ENCODE assay signal across 8 mouse cellular contexts in the genomic region with DNA sequence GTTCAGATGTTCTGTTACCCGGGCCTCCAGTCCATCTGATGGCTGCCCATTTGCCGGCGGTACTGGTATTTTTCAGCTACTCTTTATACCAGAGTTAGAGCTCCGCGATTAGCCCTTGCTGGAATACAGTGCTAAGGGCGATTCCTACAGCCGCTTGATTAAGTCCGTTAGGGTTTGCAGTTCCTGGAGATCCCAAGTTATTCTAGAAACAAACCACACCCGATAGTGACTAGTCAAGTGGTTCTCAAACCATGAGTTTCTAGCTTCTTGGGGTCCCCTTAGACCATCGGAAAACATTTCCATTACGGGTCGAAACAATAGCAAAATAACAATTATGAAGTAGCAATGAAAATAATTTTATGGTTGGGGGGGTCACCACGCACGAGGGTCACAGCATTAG. TPM values are rescaled to one million over a fixed set of nuclear protein-coding genes. Genes with fewer than 3 reads are reported as not detected.
A peak's percentile ranks its signal among the peaks of the same experiment; 100 is the strongest.
DNase-seq lines count a peak whose midpoint lies in the region; ATAC-seq and TF ChIP-seq lines count a peak whose summit lies in the region.

No protein-coding gene starts in this region.

- no peaks in the 10 kb centered on the region for H3K36me3 ChIP-seq in lung, embryonic 14.5 days (ENCODE audit: insufficient read depth)
- H3K36me3 ChIP-seq in embryonic facial prominence, embryonic 13.5 days = no peaks in the 10 kb centered on the region
- no peaks in the 10 kb centered on the region for H3K36me3 ChIP-seq in intestine, embryonic 15.5 days
- no peaks in the 10 kb centered on the region for H3K36me3 ChIP-seq in neural tube, embryonic 13.5 days

- TF ChIP-seq CTCF in lung, embryonic 14.5 days (IDR thresholded peaks at IDR 0.05; ENCODE audit: low read depth) = no peak

- 0 out of 2 replicates have a peak, but pooled peaks cover 4% of the 10 kb centered on the region for H3K4me1 ChIP-seq in lung, embryonic 14.5 days (ENCODE audit: insufficient read depth)
- 0 out of 2 replicates have a peak, but pooled peaks cover 13% of the 10 kb centered on the region for H3K4me1 ChIP-seq in embryonic facial prominence, embryonic 13.5 days
- H3K4me1 ChIP-seq in intestine, embryonic 15.5 days (replicated peaks) = no peaks in the 10 kb centered on the region; the same call in 1 of the 2 replicates
- H3K4me1 ChIP-seq in neural tube, embryonic 13.5 days (replicated peaks) = peaks cover 19% of the 10 kb centered on the region

- DNase-seq in lung, embryonic 14.5 days = no peak
- DNase-seq in lung, postnatal 4 days = no peak
- no peak for DNase-seq in layer of hippocampus, adult 11-12 months (ENCODE audit: low spot score)

- H3K27ac ChIP-seq in lung, embryonic 14.5 days (ENCODE audit: low read depth) = 0 out of 2 replicates have a peak overlapping the region, but pooled peaks have one; percentile 6
- no peak overlapping the region for H3K27ac ChIP-seq in embryonic facial prominence, embryonic 13.5 days
- no peak overlapping the region for H3K27ac ChIP-seq in intestine, embryonic 15.5 days
- no peak overlapping the region for H3K27ac ChIP-seq in neural tube, embryonic 13.5 days (replicated peaks)

- no peaks in the 10 kb centered on the region for H3K9me3 ChIP-seq in lung, embryonic 14.5 days (ENCODE audit: low read depth, low read length)
- no peaks in the 10 kb centered on the region for H3K9me3 ChIP-seq in embryonic facial prominence, embryonic 13.5 days
- no peaks in the 10 kb centered on the region for H3K9me3 ChIP-seq in intestine, embryonic 15.5 days
- no peaks in the 10 kb centered on the region for H3K9me3 ChIP-seq in neural tube, embryonic 13.5 days

- peak overlapping the region; percentile 63; the same call in 1 of the 2 replicates for H3K9ac ChIP-seq in lung, embryonic 14.5 days
- peak overlapping the region; percentile 72 for H3K9ac ChIP-seq in embryonic facial prominence, embryonic 13.5 days
- H3K9ac ChIP-seq in intestine, embryonic 15.5 days = no peak overlapping the region
- no peak overlapping the region; the same call in 1 of the 2 replicates for H3K9ac ChIP-seq in neural tube, embryonic 13.5 days

- peak overlapping the region; percentile 75 for H3K4me2 ChIP-seq in lung, embryonic 14.5 days
- H3K4me2 ChIP-seq in embryonic facial prominence, embryonic 13.5 days = peak overlapping the region; percentile 74
- H3K4me2 ChIP-seq in intestine, embryonic 15.5 days (replicated peaks) = peak overlapping the region; percentile 68
- peak overlapping the region; percentile 72 for H3K4me2 ChIP-seq in neural tube, embryonic 13.5 days

- no peak for ATAC-seq in lung, embryonic 14.5 days (ENCODE audit: insufficient read depth)
- ATAC-seq in embryonic facial prominence, embryonic 13.5 days (ENCODE audit: insufficient number of reproducible peaks, insufficient read depth, low FRiP score, low TSS enrichment, low read depth) = no peak
- no peak for ATAC-seq in intestine, embryonic 15.5 days
- no peak for ATAC-seq in neural tube, embryonic 13.5 days (ENCODE audit: low read depth)
- no peak for ATAC-seq in megakaryocyte-erythroid progenitor cell, adult 5-6 weeks (replicated peaks; ENCODE audit: low FRiP score, low TSS enrichment, poor library complexity, severe bottlenecking)
- no peak for ATAC-seq in frontal cortex, adult (ENCODE audit: low TSS enrichment)

- peak overlapping the region; percentile 52 for H3K4me3 ChIP-seq in lung, embryonic 14.5 days (ENCODE audit: low read depth, low read length)
- H3K4me3 ChIP-seq in embryonic facial prominence, embryonic 13.5 days = peak overlapping the region; percentile 60; the same call in 1 of the 2 replicates
- peak overlapping the region; percentile 48; the same call in 1 of the 2 replicates for H3K4me3 ChIP-seq in intestine, embryonic 15.5 days (replicated peaks)
- H3K4me3 ChIP-seq in neural tube, embryonic 13.5 days = peak overlapping the region; percentile 50

- H3K27me3 ChIP-seq in lung, embryonic 14.5 days (ENCODE audit: insufficient read depth, low read length) = no peaks in the 10 kb centered on the region
- H3K27me3 ChIP-seq in embryonic facial prominence, embryonic 13.5 days = no peaks in the 10 kb centered on the region
- no peaks in the 10 kb centered on the region for H3K27me3 ChIP-seq in intestine, embryonic 15.5 days (replicated peaks)
- no peaks in the 10 kb centered on the region for H3K27me3 ChIP-seq in neural tube, embryonic 13.5 days

- 73% methylated on average over 14 of the region's 14 CpGs for WGBS in lung, embryonic 14.5 days
- WGBS in embryonic facial prominence, embryonic 13.5 days = 76% methylated on average over 14 of the region's 14 CpGs
- 74% methylated on average over 14 of the region's 14 CpGs for WGBS in intestine, embryonic 15.5 days
- WGBS in neural tube, embryonic 13.5 days = 78% methylated on average over 14 of the region's 14 CpGs

RNA-seq across cellular contexts. Expression of gene Ptgr2, which starts 0.6 kb away (rescaled TPM):
- 17.2 and 19.6 TPM in 2 replicates for polyA plus RNA-seq in lung, embryonic 14.5 days (2014; fragmentation: Nextera tagmentation; extraction: Ambion mirVana)
- 12.7 and 12.8 TPM in 2 replicates for polyA plus RNA-seq in embryonic facial prominence, embryonic 13.5 days (2015; fragmentation: Nextera tagmentation; extraction: Ambion mirVana)
- 41.7 and 45.2 TPM in 2 replicates for polyA plus RNA-seq in intestine, embryonic 15.5 days (2015; fragmentation: Nextera tagmentation; extraction: Ambion mirVana)
- polyA plus RNA-seq in neural tube, embryonic 13.5 days (2015; fragmentation: Nextera tagmentation; extraction: Ambion mirVana) = 14.0 and 16.3 TPM in 2 replicates
- total RNA-seq in megakaryocyte-erythroid progenitor cell, adult 5-6 weeks (2014; fragmentation: Nextera tagmentation) = 35.1 and 43.9 TPM in 2 replicates
- total RNA-seq in megakaryocyte-erythroid progenitor cell, adult 5-6 weeks (2017) = 72.3 and 96.3 TPM in 2 replicates

RNA-seq across cellular contexts. Expression of gene Zfp410, which starts 32.3 kb away (rescaled TPM):
- polyA plus RNA-seq in lung, embryonic 14.5 days (2014; fragmentation: Nextera tagmentation; extraction: Ambion mirVana) = 81.3 and 82.7 TPM in 2 replicates
- 83.7 and 93.8 TPM in 2 replicates for polyA plus RNA-seq in embryonic facial prominence, embryonic 13.5 days (2015; fragmentation: Nextera tagmentation; extraction: Ambion mirVana)
- polyA plus RNA-seq in intestine, embryonic 15.5 days (2015; fragmentation: Nextera tagmentation; extraction: Ambion mirVana) = 54.7 and 61.6 TPM in 2 replicates
- polyA plus RNA-seq in neural tube, embryonic 13.5 days (2015; fragmentation: Nextera tagmentation; extraction: Ambion mirVana) = 82.1 and 83.7 TPM in 2 replicates
- total RNA-seq in megakaryocyte-erythroid progenitor cell, adult 5-6 weeks (2014; fragmentation: Nextera tagmentation) = 73.5 and 91.4 TPM in 2 replicates
- 61.7 and 63.0 TPM in 2 replicates for total RNA-seq in megakaryocyte-erythroid progenitor cell, adult 5-6 weeks (2017)

Comparison
In these comparisons a context has a peak if more than half of its experiments do, and no peak if none do; other contexts are left out.
1. H3K9ac ChIP-seq: peak in lung, embryonic 14.5 days (single experiment) and embryonic facial prominence, embryonic 13.5 days (single experiment); none in intestine, embryonic 15.5 days (single experiment) and neural tube, embryonic 13.5 days (single experiment).
2. Peak in every context shown above with its lines, with median percentiles within 50 percentile points of each other: H3K4me2 ChIP-seq and H3K4me3 ChIP-seq.